Mouse (Mus musculus): ENCODE data around the gene Nfkbiz. TPM values are rescaled to one million over a fixed set of nuclear protein-coding genes. Genes with fewer than 3 reads are reported as not detected.
"Not testable (repeated sequence)": the region's sequence is repeated elsewhere in the genome, so short reads cannot be mapped to it uniquely, and the experiment has no call there.

The Nfkbiz gene
- polyA plus RNA-seq, 1 experiment from 2014 or later, result 7.8 TPM

- Histone ChIP-seq H3K4me2 (replicated peaks; ENCODE audit: low read depth) (no peak overlapping the region), H3K27me3 (replicated peaks; ENCODE audit: control insufficient read depth, insufficient read depth, low read length) (no peaks in the 10 kb centered on the region), H3K36me3 (ENCODE audit: control insufficient read depth, insufficient read depth) (no peaks in the 10 kb centered on the region), H3K9ac (ENCODE audit: low read depth, low read length) (no peak overlapping the region), H3K4me1 (replicated peaks; ENCODE audit: control insufficient read depth, insufficient read depth, low read length) (no peaks in the 10 kb centered on the region), H3K9me3 (ENCODE audit: control insufficient read depth) (no peaks in the 10 kb centered on the region), H3K4me3 (ENCODE audit: low read depth, low read length) (no peak overlapping the region), H3K27ac (ENCODE audit: low read depth, low read length) (no peak overlapping the region)
- no peak for ATAC-seq
- 97% methylated on average over 3 of the region's 3 CpGs for WGBS
- no peak for TF ChIP-seq CTCF (IDR thresholded peaks at IDR 0.05; ENCODE audit: low read depth)
These were observed 11.8 kb upstream of the Nfkbiz start for GRCm38 (mm10) chr16:55850485-55850884.

DNA sequence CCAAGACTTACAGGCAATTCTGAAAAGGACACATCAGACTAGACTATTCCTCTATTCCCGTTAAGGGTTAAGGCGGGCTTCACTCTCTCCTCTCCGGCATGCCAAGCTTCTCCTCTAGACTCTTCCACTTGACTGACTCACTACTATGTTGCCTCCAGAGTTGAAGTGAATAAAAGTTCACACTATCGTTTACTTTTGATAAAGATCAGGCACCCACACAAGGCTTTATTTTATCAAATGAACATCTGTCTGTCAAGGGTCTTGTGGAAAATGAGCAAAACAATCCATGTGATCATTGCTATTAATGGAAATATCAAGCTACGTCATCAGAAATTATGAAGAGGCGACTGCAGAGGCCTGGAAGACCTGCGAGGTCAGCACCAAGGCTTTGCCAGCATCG lies 9.0 kb upstream of the Nfkbiz start:
- WGBS, result 81% methylated on average over 8 of the region's 8 CpGs
- Histone ChIP-seq H3K9me3 (ENCODE audit: control insufficient read depth) (no peaks in the 10 kb centered on the region), H3K4me2 (replicated peaks; ENCODE audit: low read depth) (no peak overlapping the region), H3K9ac (ENCODE audit: low read depth, low read length) (no peak overlapping the region), H3K27me3 (replicated peaks; ENCODE audit: control insufficient read depth, insufficient read depth, low read length) (no peaks in the 10 kb centered on the region), H3K36me3 (ENCODE audit: control insufficient read depth, insufficient read depth) (peaks cover 10% of the 10 kb centered on the region; the same call in 1 of the 2 replicates), H3K4me3 (ENCODE audit: low read depth, low read length) (no peak overlapping the region), H3K27ac (ENCODE audit: low read depth, low read length) (no peak overlapping the region), H3K4me1 (replicated peaks; ENCODE audit: control insufficient read depth, insufficient read depth, low read length) (no peaks in the 10 kb centered on the region)
- no peak for ATAC-seq
- no peak for TF ChIP-seq CTCF (IDR thresholded peaks at IDR 0.05; ENCODE audit: low read depth)

DNA sequence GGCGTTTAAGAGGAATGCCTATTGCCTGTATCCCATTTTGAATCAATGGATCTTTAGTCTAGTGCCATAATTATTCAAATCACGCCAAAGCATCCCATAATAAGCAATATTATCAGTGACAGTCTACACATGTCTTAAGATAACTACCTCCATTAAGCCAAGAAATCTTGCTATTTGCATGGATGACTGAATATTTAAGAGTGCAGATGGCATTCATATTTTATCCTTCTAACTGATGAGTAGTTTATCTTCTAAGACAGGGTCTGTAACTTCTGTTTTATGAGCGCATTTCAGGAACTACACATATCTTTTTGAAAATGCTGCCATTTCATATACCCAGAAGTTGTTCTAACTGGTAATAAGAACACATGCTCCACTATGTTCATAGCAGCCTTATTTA lies 6.1 kb upstream of the Nfkbiz start:
- TF ChIP-seq CTCF (IDR thresholded peaks at IDR 0.05; ENCODE audit: low read depth), result no peak
- Histone ChIP-seq H3K9me3 (ENCODE audit: control insufficient read depth) (no peaks in the 10 kb centered on the region), H3K36me3 (ENCODE audit: control insufficient read depth, insufficient read depth) (peaks cover 10% of the 10 kb centered on the region; the same call in 1 of the 2 replicates), H3K4me1 (replicated peaks; ENCODE audit: control insufficient read depth, insufficient read depth, low read length) (no peaks in the 10 kb centered on the region), H3K4me2 (replicated peaks; ENCODE audit: low read depth) (no peak overlapping the region), H3K9ac (ENCODE audit: low read depth, low read length) (no peak overlapping the region), H3K27me3 (replicated peaks; ENCODE audit: control insufficient read depth, insufficient read depth, low read length) (no peaks in the 10 kb centered on the region), H3K4me3 (ENCODE audit: low read depth, low read length) (no peak overlapping the region), H3K27ac (ENCODE audit: low read depth, low read length) (no peak overlapping the region)
- WGBS, result 96% methylated on average over 3 of the region's 3 CpGs
- no peak for ATAC-seq

DNA sequence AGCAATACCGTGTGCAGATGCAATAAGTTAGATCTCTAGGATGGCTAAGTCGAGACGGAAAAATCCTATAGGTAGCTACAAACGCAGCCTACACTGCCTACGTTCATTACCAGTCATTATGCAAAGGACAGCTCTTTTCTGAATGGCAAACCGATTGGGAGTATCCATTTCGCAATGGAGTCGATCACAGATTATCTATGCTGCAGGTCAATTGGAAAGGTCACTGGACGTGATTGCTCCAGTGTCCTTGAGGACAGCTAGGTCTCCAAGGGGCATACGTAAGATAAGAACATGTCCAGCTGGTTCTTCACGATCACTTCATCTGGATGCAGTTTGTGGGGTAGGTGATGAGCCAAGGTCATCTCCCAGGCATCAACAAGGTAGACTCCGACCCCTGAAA lies 5.2 kb upstream of the Nfkbiz start:
- ATAC-seq, result no peak
- Histone ChIP-seq H3K9ac (ENCODE audit: low read depth, low read length) (no peak overlapping the region), H3K4me1 (replicated peaks; ENCODE audit: control insufficient read depth, insufficient read depth, low read length) (no peaks in the 10 kb centered on the region), H3K4me2 (replicated peaks; ENCODE audit: low read depth) (no peak overlapping the region), H3K27me3 (replicated peaks; ENCODE audit: control insufficient read depth, insufficient read depth, low read length) (no peaks in the 10 kb centered on the region), H3K4me3 (ENCODE audit: low read depth, low read length) (no peak overlapping the region), H3K36me3 (ENCODE audit: control insufficient read depth, insufficient read depth) (peaks cover 10% of the 10 kb centered on the region; the same call in 1 of the 2 replicates), H3K9me3 (ENCODE audit: control insufficient read depth) (no peaks in the 10 kb centered on the region), H3K27ac (ENCODE audit: low read depth, low read length) (no peak overlapping the region)
- WGBS, result 93% methylated on average over 12 of the region's 12 CpGs
- TF ChIP-seq CTCF (IDR thresholded peaks at IDR 0.05; ENCODE audit: low read depth), result no peak

- H3K4me1 ChIP-seq (replicated peaks; ENCODE audit: control insufficient read depth, insufficient read depth, low read length), result no peaks in the 10 kb centered on the region
- ATAC-seq, result no peak
- WGBS, result 72% methylated on average over 5 of the region's 5 CpGs
These were observed 4.4 kb upstream of the Nfkbiz start for GRCm38 (mm10) chr16:55843134-55843533.

DNA sequence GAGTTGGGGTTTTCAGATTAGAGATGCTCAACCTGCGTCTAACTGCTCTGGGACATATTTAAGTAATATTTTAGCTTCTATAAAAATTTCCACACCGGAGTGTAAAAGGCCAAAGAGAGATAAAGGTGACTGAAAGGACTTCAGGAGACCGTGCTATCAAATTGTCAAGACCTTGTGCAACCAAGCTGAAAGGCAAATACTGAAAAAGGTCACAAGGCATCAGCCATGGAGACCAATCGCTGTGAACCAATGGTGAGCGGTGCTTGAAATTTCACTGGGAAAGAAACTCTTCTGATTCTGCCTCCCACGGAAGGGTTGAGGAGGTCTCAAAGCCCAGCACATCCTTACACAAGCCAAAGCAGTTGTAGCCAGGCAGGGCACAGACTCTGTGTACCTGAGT lies 2.8 kb upstream of the Nfkbiz start:
- no peak overlapping the region for H3K4me3 ChIP-seq (ENCODE audit: low read depth, low read length)
- no peaks in the 10 kb centered on the region for H3K9me3 ChIP-seq (ENCODE audit: control insufficient read depth)
- TF ChIP-seq CTCF (IDR thresholded peaks at IDR 0.05; ENCODE audit: low read depth), result no peak
- no peak for ATAC-seq
- WGBS, result 85% methylated on average over 6 of the region's 6 CpGs
- no peak overlapping the region for H3K4me2 ChIP-seq (replicated peaks; ENCODE audit: low read depth)
- no peak overlapping the region for H3K27ac ChIP-seq (ENCODE audit: low read depth, low read length)
- H3K27me3 ChIP-seq (replicated peaks; ENCODE audit: control insufficient read depth, insufficient read depth, low read length), result no peaks in the 10 kb centered on the region
- H3K4me1 ChIP-seq (replicated peaks; ENCODE audit: control insufficient read depth, insufficient read depth, low read length), result no peaks in the 10 kb centered on the region
- H3K9ac ChIP-seq (ENCODE audit: low read depth, low read length), result no peak overlapping the region
- H3K36me3 ChIP-seq (ENCODE audit: control insufficient read depth, insufficient read depth), result peaks cover 10% of the 10 kb centered on the region; the same call in 1 of the 2 replicates

More at GRCm38 (mm10) chr16:55843134-55843533, 4.4 kb upstream of the Nfkbiz start:
- Histone ChIP-seq H3K27ac (ENCODE audit: low read depth, low read length) (no peak overlapping the region), H3K9me3 (ENCODE audit: control insufficient read depth) (no peaks in the 10 kb centered on the region), H3K36me3 (ENCODE audit: control insufficient read depth, insufficient read depth) (peaks cover 10% of the 10 kb centered on the region; the same call in 1 of the 2 replicates), H3K4me3 (ENCODE audit: low read depth, low read length) (no peak overlapping the region), H3K4me2 (replicated peaks; ENCODE audit: low read depth) (no peak overlapping the region), H3K27me3 (replicated peaks; ENCODE audit: control insufficient read depth, insufficient read depth, low read length) (no peaks in the 10 kb centered on the region), H3K9ac (ENCODE audit: low read depth, low read length) (no peak overlapping the region)
- TF ChIP-seq CTCF (IDR thresholded peaks at IDR 0.05; ENCODE audit: low read depth), result no peak

DNA sequence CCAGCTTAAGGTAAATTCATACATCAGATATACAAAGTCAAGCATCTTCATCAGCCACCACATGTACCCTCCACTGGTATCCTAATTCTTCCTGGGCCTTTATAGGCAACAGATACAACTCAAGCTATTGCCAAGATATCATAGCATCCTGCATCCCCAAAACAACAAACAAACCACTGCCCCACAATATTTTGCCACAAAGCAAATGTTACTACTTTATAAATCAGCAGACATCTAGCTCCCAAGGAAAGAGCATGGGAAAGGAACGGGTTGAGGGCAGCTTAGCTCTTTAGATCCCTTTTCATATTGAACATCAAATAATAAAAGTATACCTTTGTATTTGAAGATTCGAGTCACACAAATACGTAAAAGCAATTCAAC lies 580 bp downstream of the Nfkbiz start:
- peak overlapping the region; percentile 54 for H3K9ac ChIP-seq (ENCODE audit: low read depth, low read length)
- H3K4me2 ChIP-seq (replicated peaks; ENCODE audit: low read depth), result peak overlapping the region; percentile 78
- no peak overlapping the region; the same call in 1 of the 2 replicates for H3K27ac ChIP-seq (ENCODE audit: low read depth, low read length)
- ATAC-seq, result no peak
- H3K9me3 ChIP-seq (ENCODE audit: control insufficient read depth), result no peaks in the 10 kb centered on the region
- peak overlapping the region; percentile 57 for H3K4me3 ChIP-seq (ENCODE audit: low read depth, low read length)
- no peaks in the 10 kb centered on the region for H3K27me3 ChIP-seq (replicated peaks; ENCODE audit: control insufficient read depth, insufficient read depth, low read length)
- TF ChIP-seq CTCF (IDR thresholded peaks at IDR 0.05; ENCODE audit: low read depth), result no peak
- 8% methylated on average over 3 of the region's 3 CpGs for WGBS
- H3K36me3 ChIP-seq (ENCODE audit: control insufficient read depth, insufficient read depth), result no peaks in the 10 kb centered on the region
- H3K4me1 ChIP-seq (replicated peaks; ENCODE audit: control insufficient read depth, insufficient read depth, low read length), result no peaks in the 10 kb centered on the region

DNA sequence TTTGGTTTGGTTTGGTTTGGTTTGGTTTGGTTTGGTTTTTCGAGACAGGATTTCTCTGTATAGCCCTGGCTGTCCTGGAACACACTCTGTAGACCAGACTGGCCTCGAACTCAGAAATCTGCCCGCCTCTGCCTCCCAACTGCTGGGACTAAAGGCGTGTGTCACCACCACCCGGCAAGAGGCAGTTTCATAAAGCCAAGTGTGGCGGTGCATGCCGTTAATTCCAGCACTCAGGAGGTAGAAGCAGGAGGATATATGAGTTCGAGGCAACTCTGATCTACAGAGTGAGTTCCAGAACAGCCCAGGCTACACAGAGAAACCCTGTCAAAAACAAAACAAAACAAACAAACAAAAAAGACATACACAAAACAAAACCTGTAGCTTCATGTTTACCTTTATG lies 1.0 kb downstream of the Nfkbiz start:
- ATAC-seq; H3K36me3 ChIP-seq (ENCODE audit: control insufficient read depth, insufficient read depth); H3K27me3 ChIP-seq (replicated peaks; ENCODE audit: control insufficient read depth, insufficient read depth, low read length); H3K27ac ChIP-seq (ENCODE audit: low read depth, low read length); H3K9ac ChIP-seq (ENCODE audit: low read depth, low read length); H3K9me3 ChIP-seq (ENCODE audit: control insufficient read depth); H3K4me1 ChIP-seq (replicated peaks; ENCODE audit: control insufficient read depth, insufficient read depth, low read length); H3K4me3 ChIP-seq (ENCODE audit: low read depth, low read length): not testable (repeated sequence)
- WGBS, result 89% methylated on average over 8 of the region's 8 CpGs
- peak overlapping the region; percentile 78; the same call in 1 of the 2 replicates for H3K4me2 ChIP-seq (replicated peaks; ENCODE audit: low read depth)

Measured in intestine, postnatal 0 days (tissue).